Mouse (Mus musculus) spleen, postnatal 14 days (tissue): ENCODE data around the gene Grik3.

Source experiments
- DNase-seq, 2 experiments: peaks; one replicate each; pipeline ENCODE4 v3.0.0; 2021 to 2022; ENCODE audit warnings: low spot score in 2 of 2

Grik3 gene

GRCm38 (mm10) chr4:125544947-125545767, 54.7 kb downstream of the Grik3 start:
- DNase-seq: no peak

GRCm38 (mm10) chr4:125545768-125546220, 55.3 kb downstream of the Grik3 start:
- no peak for DNase-seq

GRCm38 (mm10) chr4:125548190-125548589, 57.7 kb downstream of the Grik3 start:
- no peak for DNase-seq

GRCm38 (mm10) chr4:125553754-125554153, 63.3 kb downstream of the Grik3 start:
- no peak for DNase-seq

- DNase-seq: no peak
These were observed 66.2 kb downstream of the Grik3 start for GRCm38 (mm10) chr4:125556405-125557308.

- DNase-seq: no peak
These were observed 69.1 kb downstream of the Grik3 start for GRCm38 (mm10) chr4:125559564-125559963.

- no peak for DNase-seq
These were observed 70.3 kb downstream of the Grik3 start for GRCm38 (mm10) chr4:125560806-125561205.

GRCm38 (mm10) chr4:125563579-125563978, 73.1 kb downstream of the Grik3 start:
- DNase-seq: no peak

GRCm38 (mm10) chr4:125564008-125564710, 73.7 kb downstream of the Grik3 start:
- no peak for DNase-seq

GRCm38 (mm10) chr4:125565711-125566439, 75.4 kb downstream of the Grik3 start:
- DNase-seq: no peak

- no peak for DNase-seq
These were observed 77.7 kb downstream of the Grik3 start for GRCm38 (mm10) chr4:125568210-125568609.

- DNase-seq: no peak
These were observed 81.3 kb downstream of the Grik3 start for GRCm38 (mm10) chr4:125571651-125572311.

- DNase-seq: no peak
These were observed 81.8 kb downstream of the Grik3 start for GRCm38 (mm10) chr4:125572312-125572663.

- no peak for DNase-seq
These were observed 82.5 kb downstream of the Grik3 start for GRCm38 (mm10) chr4:125573000-125573399.

GRCm38 (mm10) chr4:125573951-125574675, 83.6 kb downstream of the Grik3 start:
- DNase-seq: no peak

- DNase-seq: no peak
These were observed 89.8 kb downstream of the Grik3 start for GRCm38 (mm10) chr4:125580336-125580735.

GRCm38 (mm10) chr4:125583272-125583671, 92.8 kb downstream of the Grik3 start:
- no peak for DNase-seq

- DNase-seq: no peak
These were observed 93.4 kb downstream of the Grik3 start for GRCm38 (mm10) chr4:125583935-125584334.

- no peak for DNase-seq
These were observed 94.2 kb downstream of the Grik3 start for GRCm38 (mm10) chr4:125584676-125585075.

GRCm38 (mm10) chr4:125587577-125587976, 97.1 kb downstream of the Grik3 start:
- DNase-seq: no peak
